ENCODE assay signal across 10 mouse cellular contexts in genomic region chr12:109491701-109492100, GRCm38 (mm10). TPM values are rescaled to one million over a fixed set of nuclear protein-coding genes. Genes with fewer than 3 reads are reported as not detected.
DNase-seq lines count a peak whose midpoint lies in the region.
"Had no signal": no experiment of that assay in that cellular context is flagged by ENCODE, and none has a peak within 500 bp of the region (broad histone marks: within the 10 kb centered on the region; RNA-seq: fewer than 3 reads in every experiment).

No protein-coding gene starts in this region.

- intact Hi-C loops in left cerebral cortex, postnatal 36 days (cut with DNase I), result no loop called here
- intact Hi-C loops in heart, postnatal 25 days (cut with DNase I), result no loop called here

- DNase-seq in brain, adult 2 months (ENCODE audit: low read depth, low spot score), result peak; percentile 93
- DNase-seq in cerebellum, adult 11-12 months, result peak; percentile 82
- DNase-seq in layer of hippocampus, adult 18-20 months (ENCODE audit: low spot score in 2 of 2), result peak; percentile 23 to 64
- DNase-seq in left cerebral cortex, postnatal 36 days (ENCODE audit: low spot score in 2 of 2), result peak; percentile 41 to 42
- no peak for DNase-seq in adrenal gland, adult (ENCODE audit: inconsistent age in 2 of 2, low spot score in 1 of 2)
- DNase-seq in heart, postnatal 25 days (ENCODE audit: low spot score), result no peak
- no peak for DNase-seq in embryo, embryonic 9.5 days (ENCODE audit: extremely low spot score)
- DNase-seq: adrenal gland, adult 2 months; gastrocnemius, postnatal 14 days had no signal

RNA-seq across cellular contexts. Expression of gene Dlk1, which starts 39.1 kb away (rescaled TPM):
- 10 to 100 TPM in 1 of 2 experiments, 1 to 10 TPM in 1; 10.0 to 12.9 TPM for total RNA-seq in layer of hippocampus, adult 18-20 months (2021)
- 1 to 10 TPM; 1.8 to 5.6 TPM for total RNA-seq in left cerebral cortex, postnatal 36 days (2021)
- under 1 TPM; 0.26 to 0.61 TPM for total RNA-seq in heart, postnatal 25 days (2021)
- total RNA-seq: megakaryocyte-erythroid progenitor cell, adult 5-6 weeks had no signal

Comparison
In these comparisons a context has a peak if more than half of its experiments do, and no peak if none do; other contexts are left out.
1. DNase-seq: peak in brain, adult 2 months (single experiment), cerebellum, adult 11-12 months (single experiment), layer of hippocampus, adult 18-20 months (2 of 2) and left cerebral cortex, postnatal 36 days (2 of 2); none in adrenal gland, adult (0 of 2), heart, postnatal 25 days (single experiment) and embryo, embryonic 9.5 days (single experiment).